Mouse (Mus musculus) embryo, embryonic 9.5 days (tissue): ENCODE results near the gene Cadps.

Source experiments
- DNase-seq: peaks from one replicate; pipeline ENCODE4 v3.0.0-alpha.2; 2017; ENCODE audit errors: extremely low spot score

Cadps gene

GRCm38 (mm10) chr14:12730979-12731378 lies 91.9 kb downstream of the Cadps start:
- no peak for DNase-seq

DNA sequence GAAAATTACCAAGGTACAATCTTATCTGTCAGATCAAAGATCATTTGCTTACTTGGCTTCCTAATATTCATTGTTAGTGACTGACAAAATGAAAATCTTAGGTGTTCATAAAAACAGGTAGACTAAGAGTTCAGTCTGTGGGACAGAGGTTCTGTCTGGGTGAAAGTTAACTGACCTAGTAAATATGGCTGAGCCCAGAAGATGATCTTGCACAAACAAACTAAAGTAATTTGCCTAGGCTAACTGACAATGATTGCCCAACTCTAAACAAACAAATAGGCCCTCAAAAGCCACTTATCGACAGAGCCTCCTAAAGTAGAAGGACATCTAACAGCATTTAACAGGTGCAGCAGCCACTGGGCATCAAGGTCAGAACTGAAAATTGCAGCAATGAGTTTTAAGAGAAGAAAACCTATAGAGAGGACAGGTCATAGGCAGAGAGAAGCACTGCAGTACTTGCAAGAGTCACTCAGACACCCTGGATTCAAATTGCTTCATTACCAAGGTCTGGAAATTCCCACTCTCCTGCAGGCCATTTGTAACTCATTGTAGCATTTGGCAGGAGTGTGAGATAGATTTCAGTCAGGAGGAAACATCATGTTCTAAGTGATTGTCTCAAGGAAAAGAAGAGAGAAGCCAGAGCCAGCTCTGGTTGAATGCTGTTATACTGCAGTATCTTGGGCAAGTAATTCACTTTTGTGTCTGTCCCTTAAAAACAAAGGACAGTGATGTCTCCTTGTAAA lies 100.3 kb downstream of the Cadps start:
- no peak for DNase-seq

DNA sequence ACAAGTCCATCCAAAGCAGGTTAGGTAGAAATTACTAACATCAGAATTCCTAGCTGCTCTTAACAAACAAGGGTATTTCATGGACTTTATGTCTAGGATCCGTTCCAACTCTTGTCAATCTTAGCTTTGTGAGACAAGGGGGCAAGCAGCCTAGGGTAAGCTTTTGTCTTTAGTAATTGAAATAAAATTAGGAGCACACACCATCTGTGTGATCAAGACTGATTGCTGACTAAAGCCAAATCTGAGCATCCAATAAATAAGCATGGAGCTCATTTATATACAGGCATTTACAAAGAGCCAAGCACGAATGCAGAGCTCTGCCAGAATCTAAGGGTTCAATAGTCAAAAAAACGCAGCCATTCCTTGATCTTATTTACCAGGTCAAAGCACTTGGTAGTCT lies 104.1 kb downstream of the Cadps start:
- DNase-seq, result no peak

DNA sequence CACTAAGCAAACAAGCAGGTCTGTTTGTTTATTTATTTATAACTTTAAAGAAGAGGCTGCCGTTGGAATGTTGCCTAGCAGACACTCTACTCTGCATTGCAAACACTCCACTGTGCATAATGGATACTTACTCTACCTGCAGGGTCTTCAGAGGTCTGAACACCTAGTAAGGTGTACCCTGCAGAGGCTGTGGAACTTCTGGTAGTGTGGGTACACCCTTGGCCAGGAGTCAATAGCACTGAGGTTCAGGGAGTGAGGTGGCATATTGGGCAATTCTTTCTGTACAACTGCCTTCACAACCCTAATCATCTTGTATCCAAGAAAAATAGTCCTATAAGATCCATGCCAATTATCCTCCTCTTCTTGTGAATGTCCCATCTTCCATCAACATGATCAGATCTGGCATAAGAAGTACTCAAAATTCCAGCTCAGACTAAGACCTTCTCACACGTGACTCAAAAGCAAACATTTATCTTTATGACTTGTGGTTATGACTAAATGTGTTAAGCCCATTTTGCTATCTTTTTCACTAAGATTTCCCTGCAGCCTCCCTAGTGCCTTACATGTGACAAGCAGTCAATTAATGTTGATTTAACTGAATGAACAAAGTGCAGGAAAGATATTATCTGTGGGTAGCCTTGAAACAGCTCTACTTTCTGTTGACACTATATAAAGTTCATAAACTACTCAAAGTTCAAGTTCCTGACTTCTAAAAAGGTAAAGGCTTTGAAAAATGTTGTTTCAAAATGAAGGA lies 106.8 kb downstream of the Cadps start:
- no peak for DNase-seq

DNA sequence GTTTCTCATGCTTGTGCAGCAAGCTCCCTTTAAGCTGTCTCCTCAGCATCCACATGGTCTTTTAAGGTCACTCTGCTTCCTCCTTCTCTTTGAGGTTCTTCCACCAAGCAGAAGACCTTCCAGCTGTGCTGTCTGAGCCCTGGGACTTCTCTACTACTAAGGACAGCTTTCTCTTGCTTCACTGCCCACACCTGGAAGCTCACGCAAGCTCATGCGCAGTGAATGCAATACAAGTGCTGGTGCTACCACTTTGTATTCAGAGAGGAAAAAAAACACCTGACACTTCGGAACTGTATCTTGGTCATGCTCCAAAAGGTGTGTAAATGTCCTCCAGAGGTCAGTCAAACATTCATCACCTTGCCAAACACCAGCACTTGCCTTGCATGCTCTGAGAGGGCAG lies 115.5 kb downstream of the Cadps start:
- DNase-seq, result no peak

DNA sequence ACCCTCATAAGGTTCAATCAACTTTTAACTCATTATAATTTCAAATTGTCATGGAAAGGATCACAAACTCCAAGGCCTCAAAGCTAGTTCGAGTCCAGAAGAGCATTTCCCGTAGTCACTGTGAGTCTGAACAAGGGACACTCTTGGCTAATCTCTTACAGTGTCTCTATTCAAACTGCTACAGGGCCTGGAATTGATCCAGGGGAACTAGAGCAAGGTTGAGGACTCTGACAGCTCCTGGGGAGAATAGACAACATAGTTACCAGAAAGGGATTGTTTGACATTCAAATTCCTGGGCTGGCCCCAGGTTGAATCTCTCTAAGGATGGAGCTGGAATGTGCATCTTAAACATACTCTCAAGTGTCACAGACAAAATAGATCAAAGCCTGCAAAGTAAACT lies 118.4 kb downstream of the Cadps start:
- no peak for DNase-seq

DNA sequence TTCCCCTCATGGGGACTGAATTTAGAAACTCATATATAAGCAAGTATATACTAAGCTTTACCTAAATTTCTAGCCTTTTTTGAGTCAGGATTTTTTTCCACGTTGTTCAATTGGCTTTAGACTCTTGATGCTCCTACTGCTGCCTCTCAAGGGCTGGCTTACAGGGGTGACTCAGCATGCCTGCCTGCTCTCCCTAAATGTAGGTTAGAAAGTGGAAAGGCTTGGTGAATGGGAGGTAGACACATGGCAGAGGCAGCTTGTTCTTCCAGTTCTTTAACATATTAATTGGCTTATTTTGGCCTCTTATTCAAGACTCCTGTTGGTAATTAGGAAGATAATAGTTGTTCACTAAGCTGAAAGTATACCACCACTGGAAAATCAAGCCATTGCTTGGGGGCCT lies 132.7 kb downstream of the Cadps start:
- no peak for DNase-seq

DNA sequence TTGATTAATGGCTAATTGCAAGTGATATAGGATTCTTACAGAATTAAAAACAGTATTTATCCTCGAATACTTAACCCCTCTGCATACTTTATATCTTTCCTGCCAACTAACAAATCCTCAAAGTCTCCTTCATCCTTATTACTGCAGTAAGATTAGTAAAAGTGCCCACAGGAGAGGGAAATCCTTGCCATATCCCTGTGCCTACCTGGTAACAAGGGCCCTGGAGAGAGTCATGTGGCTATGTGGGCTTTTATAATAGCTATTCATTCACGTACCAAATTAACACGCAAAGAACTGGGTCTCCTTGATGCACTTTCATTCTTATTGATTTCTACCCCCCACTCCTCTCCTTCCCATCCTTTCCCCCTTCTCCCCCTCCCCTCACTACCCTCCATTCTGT lies 137.9 kb downstream of the Cadps start:
- DNase-seq, result no peak

DNA sequence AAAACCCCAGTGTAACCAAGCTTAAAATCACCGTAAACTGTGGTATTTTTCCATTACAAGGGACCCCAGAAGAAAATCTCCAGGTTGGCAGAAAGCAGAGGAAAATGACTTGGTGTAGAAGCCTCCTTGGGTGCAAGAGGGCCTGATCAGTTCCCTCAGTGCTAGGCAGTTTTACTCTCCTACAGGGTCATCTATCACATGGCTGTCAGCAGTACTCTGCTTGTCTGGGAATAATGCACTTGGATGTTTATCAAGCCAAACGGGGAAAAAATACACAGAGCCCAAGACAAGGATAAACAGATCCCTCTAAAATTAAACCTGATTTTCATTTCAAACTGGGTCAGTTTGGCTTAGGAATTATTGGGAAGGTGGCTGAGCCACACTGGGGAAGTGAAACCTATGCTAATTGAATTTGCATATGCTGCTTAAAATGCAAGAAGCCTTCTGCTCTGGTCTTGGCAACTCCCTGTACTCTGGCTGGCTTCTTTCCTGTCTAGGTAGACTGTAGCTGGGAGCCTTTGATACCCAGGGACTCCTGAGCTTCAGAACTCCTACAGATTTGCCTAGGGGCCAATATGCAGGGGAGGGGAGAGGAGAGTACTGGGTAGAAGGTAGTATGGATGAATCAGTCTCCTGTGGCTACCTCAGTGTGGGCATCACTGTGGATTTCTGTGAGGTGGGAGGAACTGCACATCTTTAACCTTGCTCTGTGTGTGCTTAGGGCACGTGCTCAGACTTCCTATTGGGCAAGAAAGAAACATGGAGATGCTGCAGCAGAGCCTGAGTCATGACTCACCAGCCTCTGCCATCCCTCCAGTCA lies 141.8 kb downstream of the Cadps start:
- no peak for DNase-seq

DNA sequence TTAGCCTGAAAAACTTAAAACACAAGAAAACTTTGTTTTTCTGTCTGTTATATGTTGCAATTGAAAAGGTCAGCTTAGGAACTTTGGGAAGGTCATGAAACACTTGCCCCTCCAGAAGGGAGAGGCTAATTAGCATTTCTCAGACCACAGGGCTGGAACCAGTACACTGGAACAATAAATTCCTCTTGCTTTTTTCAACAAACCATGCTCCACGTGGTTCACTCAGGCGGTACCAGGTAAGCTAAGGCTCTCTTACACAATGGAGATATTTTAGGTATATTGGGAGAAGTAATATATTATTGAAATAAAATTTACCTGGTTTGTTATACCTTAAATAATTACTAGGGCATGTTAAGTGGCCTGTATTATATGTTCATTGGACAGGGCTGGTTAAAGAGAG lies 161.4 kb downstream of the Cadps start:
- DNase-seq, result no peak

DNA sequence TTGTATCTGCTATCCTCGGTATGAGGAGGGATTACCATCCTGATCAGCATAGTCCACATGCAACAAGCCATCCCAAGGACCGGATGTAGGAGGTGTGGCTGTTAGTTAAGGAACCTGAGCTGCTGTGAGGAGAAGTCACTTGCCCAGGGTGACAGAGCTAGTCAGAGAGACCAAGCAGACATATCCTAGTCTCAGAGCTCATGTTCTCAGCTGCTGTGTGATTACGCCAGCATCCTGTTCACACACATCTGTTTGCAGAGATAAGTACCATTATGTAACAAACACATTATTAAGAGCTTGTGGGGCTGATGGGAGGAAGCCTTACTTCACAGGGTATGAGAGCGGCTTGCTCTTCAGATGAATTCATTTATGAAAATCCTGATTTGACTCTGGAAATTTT lies 165.5 kb downstream of the Cadps start:
- DNase-seq, result no peak

DNA sequence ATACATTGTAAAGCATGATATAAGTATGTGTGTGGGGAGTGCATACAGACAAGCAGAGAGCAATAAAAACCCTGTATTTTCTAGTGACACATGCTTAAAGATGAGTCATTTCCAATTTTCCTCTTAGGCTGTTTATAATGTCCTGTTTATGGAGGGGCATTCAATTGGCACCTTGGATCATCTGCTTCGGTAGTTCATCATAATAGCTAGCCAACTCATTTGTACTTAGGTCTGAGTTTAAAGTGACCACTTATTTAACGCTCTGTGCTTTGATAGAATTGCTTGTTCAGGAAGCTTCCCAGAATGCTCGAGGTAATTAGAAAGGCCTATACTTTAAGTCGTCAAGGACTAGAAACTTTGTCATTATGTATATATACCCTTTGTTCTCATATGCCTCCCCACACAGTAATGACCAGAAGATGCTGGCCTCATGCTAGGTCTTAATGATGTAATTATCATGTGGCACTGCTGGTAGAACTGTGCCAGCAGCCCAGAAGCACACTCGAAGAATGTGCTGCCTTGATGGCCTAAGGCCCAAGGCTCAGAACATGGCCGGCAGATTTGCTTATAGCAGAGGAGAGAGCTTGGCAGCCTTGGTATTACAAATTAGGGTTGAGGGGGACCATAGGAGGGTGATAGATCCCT lies 179.9 kb downstream of the Cadps start:
- DNase-seq, result no peak

GRCm38 (mm10) chr14:12638762-12639161 lies 184.1 kb downstream of the Cadps start:
- DNase-seq, result no peak

- no peak for DNase-seq
Observed at GRCm38 (mm10) chr14:12637121-12637754, 185.6 kb downstream of the Cadps start.

DNA sequence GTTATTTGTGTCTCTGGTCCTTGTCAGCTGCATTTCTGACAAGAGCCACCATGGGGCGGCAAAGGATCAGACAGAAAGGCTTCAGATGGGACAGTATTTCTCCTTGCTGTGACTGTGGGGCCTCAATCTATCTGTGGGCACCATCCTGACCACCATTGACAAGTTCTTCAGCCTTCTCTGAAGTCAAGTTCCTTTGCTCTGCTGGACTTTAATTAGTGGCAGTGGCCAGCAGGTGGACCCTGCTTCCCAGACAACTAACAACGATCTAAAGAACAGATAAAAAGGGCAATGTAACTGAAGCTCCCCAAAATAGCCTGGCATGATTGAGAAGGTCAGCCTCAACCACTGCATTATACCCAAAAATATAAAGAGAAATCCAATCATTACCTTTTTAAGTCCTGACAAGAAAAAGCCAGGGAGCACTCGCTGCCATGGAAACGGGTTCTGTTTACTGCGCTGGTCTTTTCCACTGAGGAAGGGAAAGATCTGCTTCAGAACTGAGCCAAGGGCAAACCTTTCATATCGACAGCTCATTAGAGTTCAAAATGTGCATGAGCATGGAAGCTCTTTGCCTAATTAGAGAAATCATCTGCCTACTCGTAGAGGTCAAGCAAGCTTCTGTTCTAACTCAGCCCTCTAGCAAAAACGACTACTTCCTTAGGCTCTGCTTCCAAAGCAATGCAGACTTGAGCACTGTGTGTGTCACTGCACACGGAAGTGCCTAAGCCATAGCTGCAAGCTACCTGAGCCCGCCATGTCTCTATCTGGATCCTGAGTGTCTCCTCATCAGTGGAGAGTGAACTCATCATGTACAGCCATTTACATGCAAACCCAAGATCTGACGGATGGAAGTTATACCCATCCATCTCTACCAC lies 198.4 kb downstream of the Cadps start:
- DNase-seq, result peak; percentile 8

DNA sequence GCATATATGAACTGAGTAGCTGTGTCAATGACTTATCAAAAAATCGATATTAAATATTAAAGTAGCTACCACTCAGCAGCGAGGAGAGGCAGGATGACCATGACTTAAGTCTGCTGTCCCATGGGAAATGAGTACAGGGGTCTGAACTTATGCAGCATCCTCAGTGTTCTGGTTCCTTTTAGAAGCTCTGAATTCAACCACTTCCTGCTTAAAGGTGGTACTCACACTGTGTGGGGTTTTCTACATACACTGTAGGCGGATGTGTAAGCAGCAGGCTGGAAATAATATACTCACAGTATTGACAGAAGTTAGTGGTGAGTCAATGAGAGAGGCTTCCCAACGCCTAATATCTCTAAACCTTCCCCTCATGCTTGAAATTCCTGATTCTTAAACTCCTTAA lies 215.9 kb downstream of the Cadps start:
- no peak for DNase-seq

- DNase-seq, result no peak
Observed at GRCm38 (mm10) chr14:12606202-12606601, 216.7 kb downstream of the Cadps start.

DNA sequence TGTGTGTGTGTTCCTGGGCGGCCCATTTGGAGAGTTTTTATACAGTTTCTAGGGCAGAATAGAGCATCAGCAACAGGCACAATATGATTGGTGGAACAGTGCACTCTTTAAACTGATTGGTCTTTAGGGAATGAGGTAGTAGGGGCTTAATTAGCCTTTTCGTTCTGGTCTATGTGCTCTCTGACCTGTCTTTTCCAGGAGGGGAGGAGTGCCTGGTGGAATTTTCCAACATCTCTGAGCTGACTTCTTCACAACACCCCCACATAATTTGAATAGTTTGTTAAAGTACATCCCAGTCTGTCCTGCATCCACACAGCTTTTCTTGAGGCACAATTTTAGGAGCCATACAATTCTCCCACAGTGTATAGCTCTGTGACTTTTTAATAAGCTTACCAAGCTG lies 220.8 kb downstream of the Cadps start:
- no peak for DNase-seq

GRCm38 (mm10) chr14:12595326-12595725 lies 227.6 kb downstream of the Cadps start:
- DNase-seq, result no peak

GRCm38 (mm10) chr14:12592472-12593075 lies 230.3 kb downstream of the Cadps start:
- no peak for DNase-seq
